Mouse (Mus musculus) heart, adult 2 months (tissue): ENCODE measurements at regions not wholly inside any gene's neighbourhood (a gene's known extent, or its start where the extent isn't known, plus 50 kb on each side); places are given as distances from the start of the nearest gene placed in this dataset.

Source experiments
- CTCF ChIP-seq: fragments of 200-600 bp; IDR thresholded peaks from 2 replicates; pipeline ENCODE4 v1.8.1; 2022; ENCODE audit warnings: antibody characterized with exemption, mild to moderate bottlenecking, moderate library complexity
- EP300 ChIP-seq: fragments of 200-500 bp; IDR thresholded peaks from 2 replicates; pipeline ENCODE4 v1.6.1; 2011; ENCODE audit warnings: low read depth, low read length, control low read depth; ENCODE audit not compliant: insufficient read depth
- POLR2A ChIP-seq: fragments of 200-500 bp; IDR thresholded peaks from 2 replicates; pipeline ENCODE4 v1.6.1; 2011; ENCODE audit warnings: mild to moderate bottlenecking, low read depth, low read length, control low read depth; ENCODE audit not compliant: insufficient read depth

- TF ChIP-seq EP300 (no peak), CTCF (no peak), POLR2A (no peak)
These were observed 644.0 kb downstream of the Sqor start for GRCm38 (mm10) chr2:123409075-123409474.
